14 mouse cellular contexts compared by ENCODE assay signal in genomic region chr16:42908896-42909295, GRCm38 (mm10). TPM values are rescaled to one million over a fixed set of nuclear protein-coding genes. Genes with fewer than 3 reads are reported as not detected.
DNase-seq lines count a peak whose midpoint lies in the region; ATAC-seq and TF ChIP-seq lines count a peak whose summit lies in the region.
"Had no signal": no experiment of that assay in that cellular context is flagged by ENCODE, and none has a peak within 500 bp of the region (broad histone marks: within the 10 kb centered on the region; RNA-seq: fewer than 3 reads in every experiment).

No protein-coding gene starts in this region.

- no peaks in the 10 kb centered on the region for H3K36me3 ChIP-seq in forebrain, embryonic 15.5 days
- no peaks in the 10 kb centered on the region for H3K36me3 ChIP-seq in forebrain, embryonic 11.5 days (ENCODE audit: control insufficient read depth, insufficient read depth, low read length)
- no peaks in the 10 kb centered on the region for H3K36me3 ChIP-seq in kidney, adult 2 months (ENCODE audit: control insufficient read depth, insufficient read depth, low read length)
- H3K36me3 ChIP-seq in stomach, embryonic 15.5 days, result no peaks in the 10 kb centered on the region

- no peak for DNase-seq in forebrain, embryonic 11.5 days (ENCODE audit: low spot score)
- peak; percentile 41 for DNase-seq in kidney, adult 2 months
- DNase-seq in kidney, postnatal 4 days, result no peak
- DNase-seq in lung, adult 2 months, result no peak
- no peak for DNase-seq in lung, postnatal 25 days (ENCODE audit: low spot score)
- no peak for DNase-seq in left cerebral cortex, adult 11 months (ENCODE audit: low spot score)
- DNase-seq: adrenal gland, postnatal 25 days; cerebellum, postnatal 14 days; heart, postnatal 14 days; kidney, adult 18-20 months had no signal

- peaks cover 30% of the 10 kb centered on the region for H3K4me1 ChIP-seq in forebrain, embryonic 15.5 days
- 0 out of 2 replicates have a peak, but pooled peaks cover 3% of the 10 kb centered on the region for H3K4me1 ChIP-seq in forebrain, embryonic 11.5 days (replicated peaks; ENCODE audit: control insufficient read depth, insufficient read depth, low read length)
- peaks cover 19% of the 10 kb centered on the region for H3K4me1 ChIP-seq in kidney, adult 2 months (ENCODE audit: control insufficient read depth, insufficient read depth, low read length)
- peaks cover 17% of the 10 kb centered on the region for H3K4me1 ChIP-seq in lung, adult 2 months (ENCODE audit: control insufficient read depth, insufficient read depth, low read length)
- H3K4me1 ChIP-seq in stomach, embryonic 15.5 days, result no peaks in the 10 kb centered on the region

- no peak for TF ChIP-seq CTCF in kidney, adult 2 months (conservative IDR thresholded peaks at IDR 0.05; ENCODE audit: insufficient read depth, insufficient read length, low read depth, low read length)
- TF ChIP-seq CTCF in lung, adult 2 months (IDR thresholded peaks at IDR 0.05; ENCODE audit: insufficient read depth, low read length), result no peak

- ATAC-seq in forebrain, embryonic 15.5 days (replicated peaks), result no peak
- ATAC-seq in forebrain, embryonic 11.5 days (replicated peaks; ENCODE audit: low FRiP score), result no peak
- no peak for ATAC-seq in stomach, embryonic 15.5 days (ENCODE audit: insufficient read depth, low FRiP score, low read depth)
- ATAC-seq: lung, postnatal 0 days had no signal

- H3K9ac ChIP-seq in forebrain, embryonic 15.5 days (replicated peaks), result 0 out of 2 replicates have a peak overlapping the region, but pooled peaks have one; percentile 22
- no peak overlapping the region for H3K9ac ChIP-seq in forebrain, embryonic 11.5 days (ENCODE audit: low read length)
- no peak overlapping the region for H3K9ac ChIP-seq in stomach, embryonic 15.5 days

- H3K27me3 ChIP-seq in forebrain, embryonic 15.5 days, result no peaks in the 10 kb centered on the region
- no peaks in the 10 kb centered on the region for H3K27me3 ChIP-seq in forebrain, embryonic 11.5 days (ENCODE audit: control insufficient read depth, insufficient read depth, low read length)
- H3K27me3 ChIP-seq in kidney, adult 2 months (replicated peaks; ENCODE audit: control insufficient read depth, insufficient read depth, low read length), result no peaks in the 10 kb centered on the region
- no peaks in the 10 kb centered on the region for H3K27me3 ChIP-seq in stomach, embryonic 15.5 days (replicated peaks)

- peak overlapping the region; percentile 19 for H3K4me3 ChIP-seq in forebrain, embryonic 15.5 days
- no peak overlapping the region for H3K4me3 ChIP-seq in forebrain, embryonic 11.5 days (ENCODE audit: low read depth, low read length)
- H3K4me3 ChIP-seq in kidney, adult 2 months (ENCODE audit: insufficient read depth, low read depth, low read length), result no peak overlapping the region; the same call in 1 of the 2 replicates
- peak overlapping the region; percentile 42 for H3K4me3 ChIP-seq in lung, adult 2 months (replicated peaks; ENCODE audit: extremely low read depth, low read depth, low read length)
- H3K4me3 ChIP-seq in stomach, embryonic 15.5 days (replicated peaks), result no peak overlapping the region
- H3K4me3 ChIP-seq: myocyte had no signal

- no peak for TF ChIP-seq POLR2A in kidney, adult 2 months (IDR thresholded peaks at IDR 0.05; ENCODE audit: low read depth, low read length)
- TF ChIP-seq POLR2A in lung, adult 2 months (IDR thresholded peaks at IDR 0.05; ENCODE audit: borderline replicate concordance, extremely low read depth, low read depth, low read length), result no peak

- H3K27ac ChIP-seq in forebrain, embryonic 15.5 days (replicated peaks), result no peak overlapping the region
- no peak overlapping the region for H3K27ac ChIP-seq in forebrain, embryonic 11.5 days (ENCODE audit: low read depth, low read length)
- peak overlapping the region; percentile 76 for H3K27ac ChIP-seq in kidney, adult 2 months (ENCODE audit: insufficient read depth, low read depth, low read length)
- H3K27ac ChIP-seq in stomach, embryonic 15.5 days, result no peak overlapping the region

- 55% methylated on average over 5 of the region's 5 CpGs for WGBS in forebrain, embryonic 15.5 days
- WGBS in forebrain, embryonic 11.5 days, result 73% methylated on average over 5 of the region's 5 CpGs
- 28% methylated on average over 5 of the region's 5 CpGs for WGBS in kidney, adult 2 months
- WGBS in lung, adult 2 months, result 42% methylated on average over 5 of the region's 5 CpGs
- 65% methylated on average over 5 of the region's 5 CpGs for WGBS in stomach, embryonic 15.5 days

- H3K9me3 ChIP-seq in forebrain, embryonic 15.5 days, result no peaks in the 10 kb centered on the region
- H3K9me3 ChIP-seq in forebrain, embryonic 11.5 days (ENCODE audit: control insufficient read depth, low read length), result no peaks in the 10 kb centered on the region
- H3K9me3 ChIP-seq in stomach, embryonic 15.5 days, result no peaks in the 10 kb centered on the region

- H3K4me2 ChIP-seq in forebrain, embryonic 15.5 days (replicated peaks), result peak overlapping the region; percentile 8; the same call in 1 of the 2 replicates
- no peak overlapping the region for H3K4me2 ChIP-seq in forebrain, embryonic 11.5 days (ENCODE audit: low read depth, low read length, severe bottlenecking)
- H3K4me2 ChIP-seq in stomach, embryonic 15.5 days, result peak overlapping the region; percentile 23; the same call in 1 of the 2 replicates

RNA-seq across cellular contexts. Expression of gene Zbtb20, which starts 33.2 kb away (rescaled TPM):
- 143 and 149 TPM in 2 replicates for polyA plus RNA-seq in forebrain, embryonic 15.5 days (2015; fragmentation: Nextera tagmentation; extraction: Ambion mirVana)
- 54.7 and 56.6 TPM in 2 replicates for polyA plus RNA-seq in forebrain, embryonic 11.5 days (2014; fragmentation: Nextera tagmentation; extraction: Ambion mirVana)
- polyA plus RNA-seq in kidney, adult 2 months (2012; rRNA removed), result 25.1 and 27.1 TPM in 2 replicates
- 29.9 and 30.7 TPM in 2 replicates for polyA plus RNA-seq in lung, adult 2 months (2012; rRNA removed)
- polyA plus RNA-seq in stomach, embryonic 15.5 days (2015; fragmentation: Nextera tagmentation; extraction: Ambion mirVana), result 23.4 and 24.6 TPM in 2 replicates

Comparison
In these comparisons a context has a peak if more than half of its experiments do, and no peak if none do; other contexts are left out.
1. H3K4me3 ChIP-seq: peak in forebrain, embryonic 15.5 days (single experiment) and lung, adult 2 months (single experiment); none in forebrain, embryonic 11.5 days (single experiment), kidney, adult 2 months (single experiment) and stomach, embryonic 15.5 days (single experiment).